Mouse (Mus musculus) G1E (cell line): ENCODE measurements around the gene Ncapg.

Experiments
- CTCF ChIP-seq: IDR thresholded peaks from 2 replicates; pipeline ENCODE4 v1.5.1; 2012; ENCODE audit warnings: low read depth, low read length, inconsistent platforms, mixed read lengths
- POLR2AphosphoS5 ChIP-seq: IDR thresholded peaks from 2 replicates; pipeline ENCODE4 v1.6.1; 2012; ENCODE audit warnings: low read depth, low read length, inconsistent platforms; ENCODE audit not compliant: insufficient replicate concordance

GRCm38 (mm10) chr5:45629470-45629869 lies 40.2 kb upstream of the Ncapg start:
- TF ChIP-seq CTCF (no peak), POLR2AphosphoS5 (no peak)
